Mouse (Mus musculus) megakaryocyte-erythroid progenitor cell, adult 5-6 weeks (primary cell): Measurements from ENCODE around the gene Gripap1. TPM values are rescaled to one million over a fixed set of nuclear protein-coding genes. Genes with fewer than 3 reads are reported as not detected.

Experiments used
- ATAC-seq: replicated peaks from 2 replicates; pipeline ENCODE4 v1.8.0; 2016; ENCODE audit warnings: mild to moderate bottlenecking, inconsistent platforms; ENCODE audit not compliant: severe bottlenecking, poor library complexity, low FRiP score, low TSS enrichment
- total RNA-seq, 2 experiments: library from RNA; stranded (forward) in 1 of 2; stranded (reverse) in 1 of 2; fragments of 200-1000, 215-1000 nt in 1 of 2; fragments of >200 nt in 1 of 2; fragmentation: Nextera tagmentation in 1 of 2; gene quantifications; 2 replicates each; pipeline ENCODE4 v1.2.3; 2014 to 2017

Gripap1 gene
- total RNA-seq (2014; fragmentation: Nextera tagmentation) (64.4 and 98.4 TPM in 2 replicates), total RNA-seq (2017) (78.9 and 102 TPM in 2 replicates)

DNA sequence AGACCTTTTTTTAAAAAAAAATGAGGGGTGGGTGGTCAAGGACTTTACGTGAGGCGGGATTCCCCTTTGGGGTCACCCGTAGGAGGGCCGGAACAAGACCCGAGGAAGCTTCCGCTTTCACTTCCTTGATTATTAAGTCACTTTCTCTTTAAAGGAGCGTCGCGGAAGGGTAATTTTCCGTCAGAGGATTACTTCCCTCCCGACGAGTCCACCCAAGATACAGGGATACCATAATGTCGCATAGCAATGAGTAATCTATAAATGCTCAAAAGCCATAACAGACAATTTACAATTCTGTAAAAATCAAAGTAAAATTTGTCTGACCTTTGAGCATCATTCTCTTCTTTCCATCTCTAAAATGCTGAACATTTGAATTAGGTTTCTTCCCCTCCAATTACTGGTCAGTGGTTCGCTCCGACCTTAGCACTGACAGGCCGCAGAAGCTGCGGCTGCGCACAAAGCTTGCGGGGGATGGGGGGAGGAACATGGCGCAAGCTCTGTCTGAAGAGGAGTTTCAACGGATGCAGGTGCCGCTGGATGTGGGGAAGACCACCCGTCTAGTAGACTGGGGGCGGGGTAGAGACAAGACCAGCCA is at the start of gene Gripap1:
Gene Gripap1, plus strand, starts transcription at position 224 of the 595 bp plus-strand sequence.
- ATAC-seq: peak; percentile 95

- no peak for ATAC-seq
Measured at GRCm38 (mm10) chrX:7740082-7740819, 49.3 kb upstream of the Gripap1 start.

DNA sequence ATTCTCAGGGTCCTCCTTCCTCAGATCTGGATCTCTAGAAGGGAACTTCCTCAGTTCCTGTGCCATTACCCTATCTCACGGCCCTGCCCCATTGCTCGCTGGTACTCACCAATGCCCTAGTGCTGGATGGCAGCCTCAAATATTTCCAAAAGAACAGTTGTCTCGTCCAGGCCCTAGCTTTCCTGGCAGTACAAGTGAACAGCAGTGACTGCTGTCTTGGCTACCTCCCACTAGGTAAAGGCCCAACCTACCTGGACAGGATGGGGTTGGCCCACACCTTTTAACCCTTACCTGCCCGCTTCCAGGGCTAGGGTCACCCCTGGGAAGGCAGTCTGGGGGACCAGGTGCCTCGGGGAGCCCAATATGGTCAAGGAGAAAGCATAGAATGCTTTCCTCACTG is 48.5 kb upstream of the Gripap1 start:
- 0 out of 2 replicates have a peak, but pooled peaks have one; percentile 50 for ATAC-seq

DNA sequence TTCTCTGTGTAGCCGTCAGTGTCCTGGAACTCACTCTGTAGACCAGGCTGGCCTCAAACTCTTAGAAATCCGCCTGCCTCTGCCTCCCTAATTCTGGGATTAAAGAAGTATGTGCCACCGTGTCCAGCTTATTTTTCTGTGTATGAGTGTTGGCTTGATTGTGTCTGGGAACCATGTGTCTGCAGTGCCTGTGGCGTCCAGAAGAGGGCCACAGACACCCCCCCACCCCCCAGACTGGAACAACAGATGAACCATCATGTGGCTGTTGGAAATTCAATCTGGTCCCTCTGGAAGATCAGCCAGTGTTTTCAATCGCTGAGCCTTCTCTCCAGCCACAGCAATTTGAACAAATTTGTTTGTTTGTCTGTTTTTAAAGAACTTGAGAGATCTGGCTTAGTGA is 46.1 kb upstream of the Gripap1 start:
- peak; percentile 44; the same call in 1 of the 2 replicates for ATAC-seq

DNA sequence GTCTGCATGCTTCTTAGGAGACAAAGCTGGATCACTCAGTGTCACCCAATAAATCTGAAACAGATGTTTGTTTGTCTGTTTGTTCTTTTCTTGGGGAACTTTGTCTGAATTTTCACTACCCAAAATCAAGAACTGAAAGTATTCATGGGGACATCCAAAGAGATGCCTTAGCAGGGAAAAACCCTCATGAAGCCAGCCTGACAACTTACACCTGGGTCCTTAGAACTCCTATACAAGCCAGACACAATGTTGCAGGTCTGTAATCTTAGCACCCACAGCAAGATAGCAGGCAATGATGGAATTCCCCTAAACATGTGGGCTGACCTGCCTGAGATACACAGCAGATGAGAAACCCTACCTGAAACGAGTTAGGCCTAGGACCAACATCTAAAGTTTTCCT is 44.6 kb upstream of the Gripap1 start:
- ATAC-seq: no peak

DNA sequence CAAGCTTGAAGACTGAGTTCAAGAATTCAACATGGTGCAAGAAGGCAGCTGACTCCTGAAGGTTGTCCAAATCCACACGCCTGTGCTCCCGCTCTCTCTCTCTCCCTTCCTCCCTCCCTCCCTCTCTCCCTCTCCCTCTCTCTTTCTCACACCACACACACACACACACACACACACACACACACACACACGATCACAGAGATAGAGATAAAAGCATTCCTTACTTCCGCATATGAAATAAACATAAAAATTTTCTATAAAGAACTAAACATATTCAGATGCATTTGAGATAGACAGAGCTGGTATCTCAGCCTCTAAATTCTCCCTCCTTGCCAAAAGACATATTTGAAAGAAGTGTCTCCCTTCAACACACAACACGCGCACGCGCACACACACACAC is 44.1 kb upstream of the Gripap1 start:
- no peak for ATAC-seq

DNA sequence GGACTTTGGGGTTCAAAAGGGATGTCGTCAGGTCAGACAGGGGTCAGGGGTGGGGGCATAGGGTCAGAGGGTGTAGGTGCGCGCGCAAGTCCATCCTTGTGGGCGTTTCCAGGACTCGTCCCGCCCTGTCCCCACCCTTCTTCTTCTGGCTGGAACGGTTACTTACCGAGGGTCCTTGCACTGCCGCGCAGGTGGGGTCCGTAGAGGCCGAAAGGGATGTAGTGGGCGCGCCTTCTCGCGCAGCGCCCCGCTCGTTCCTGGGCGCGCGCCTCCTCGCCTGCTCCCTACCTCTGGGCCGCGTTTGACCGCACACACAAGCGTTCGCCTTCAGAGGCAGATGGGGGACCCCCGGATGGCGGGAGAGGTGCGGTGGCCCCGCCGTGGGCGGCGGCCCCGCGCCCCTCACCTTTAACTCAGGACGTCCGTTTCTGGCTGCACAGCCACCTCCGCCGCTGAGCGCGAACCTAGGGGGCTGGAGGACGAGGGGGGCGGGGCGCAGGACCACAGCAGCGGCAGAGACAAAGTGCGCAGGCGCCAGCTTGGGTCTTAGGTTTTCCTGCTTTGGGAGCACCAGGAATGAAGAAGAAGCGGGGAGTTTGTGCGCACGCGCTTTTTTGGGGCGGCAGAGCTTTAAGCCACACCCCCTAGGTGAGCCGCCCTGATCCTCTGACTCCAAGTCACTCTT is 39.0 kb upstream of the Gripap1 start, which contains the start of gene Ccdc120:
Gene Ccdc120, minus strand, starts transcription at position 474 of the 685 bp plus-strand sequence.
- peak; percentile 37; the same call in 1 of the 2 replicates for ATAC-seq

DNA sequence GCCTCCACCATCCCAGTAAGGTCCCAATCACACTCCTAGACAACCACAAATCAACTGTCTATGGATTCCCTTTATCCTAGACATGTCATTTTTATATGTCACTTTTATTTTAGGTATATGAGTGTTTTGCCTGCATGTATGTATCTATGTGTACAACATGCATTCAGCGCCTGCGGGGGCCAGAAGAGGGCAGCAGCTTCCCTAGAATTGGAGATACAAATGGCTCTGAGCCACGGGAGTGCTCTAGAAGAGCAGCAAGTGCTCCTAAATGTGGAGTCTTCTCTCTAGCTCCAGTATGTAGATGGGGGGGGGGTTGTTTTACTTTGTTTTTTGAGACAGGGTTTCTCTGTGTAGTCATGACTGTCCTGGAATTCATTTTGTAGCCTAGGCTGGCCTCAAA is 35.9 kb upstream of the Gripap1 start:
- peak; percentile 87 for ATAC-seq

DNA sequence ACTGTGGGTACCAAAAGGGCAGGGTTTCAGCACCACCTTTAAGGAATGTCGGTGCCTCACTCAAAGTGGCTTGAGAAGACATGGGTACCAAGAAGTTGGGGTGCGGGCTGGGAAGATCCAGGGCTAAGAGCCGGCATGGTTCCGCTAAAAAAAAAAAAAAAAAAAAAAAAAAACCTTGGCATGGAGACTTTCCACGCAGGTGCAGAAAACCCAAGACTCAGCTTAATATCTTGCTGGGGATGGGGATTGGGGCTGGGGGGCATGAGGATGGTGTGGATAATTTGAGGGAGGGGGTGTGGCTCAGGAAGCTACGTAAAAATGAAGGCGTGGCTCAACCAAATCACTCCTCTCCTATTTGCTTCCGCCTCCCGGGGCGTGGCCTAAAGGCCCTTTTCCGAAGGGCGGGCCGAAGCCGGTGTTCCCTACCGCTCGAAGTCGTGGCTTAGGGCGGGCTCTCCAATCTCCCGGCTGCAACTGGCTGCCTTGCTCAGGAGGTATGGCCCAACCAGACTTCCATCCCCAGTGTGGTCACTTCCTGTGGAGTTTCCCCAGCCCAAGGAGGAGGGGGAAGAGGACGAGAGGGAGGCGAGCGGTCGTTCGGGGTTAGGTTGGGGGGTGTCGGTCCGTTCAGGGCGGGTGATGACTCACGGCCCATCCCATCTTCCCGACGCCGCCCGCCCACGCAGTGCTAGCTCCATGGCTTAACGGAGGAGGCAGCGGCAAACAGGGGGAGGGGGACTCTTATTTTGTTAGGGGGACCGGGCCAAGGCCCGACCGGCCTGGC is 27.2 kb upstream of the Gripap1 start, which contains the start of gene Tfe3:
Gene Tfe3, plus strand, starts transcription at position 424 of the 784 bp plus-strand sequence.
- peak; percentile 96 for ATAC-seq

GRCm38 (mm10) chrX:7762921-7763197 is 26.7 kb upstream of the Gripap1 start:
- ATAC-seq: no peak

DNA sequence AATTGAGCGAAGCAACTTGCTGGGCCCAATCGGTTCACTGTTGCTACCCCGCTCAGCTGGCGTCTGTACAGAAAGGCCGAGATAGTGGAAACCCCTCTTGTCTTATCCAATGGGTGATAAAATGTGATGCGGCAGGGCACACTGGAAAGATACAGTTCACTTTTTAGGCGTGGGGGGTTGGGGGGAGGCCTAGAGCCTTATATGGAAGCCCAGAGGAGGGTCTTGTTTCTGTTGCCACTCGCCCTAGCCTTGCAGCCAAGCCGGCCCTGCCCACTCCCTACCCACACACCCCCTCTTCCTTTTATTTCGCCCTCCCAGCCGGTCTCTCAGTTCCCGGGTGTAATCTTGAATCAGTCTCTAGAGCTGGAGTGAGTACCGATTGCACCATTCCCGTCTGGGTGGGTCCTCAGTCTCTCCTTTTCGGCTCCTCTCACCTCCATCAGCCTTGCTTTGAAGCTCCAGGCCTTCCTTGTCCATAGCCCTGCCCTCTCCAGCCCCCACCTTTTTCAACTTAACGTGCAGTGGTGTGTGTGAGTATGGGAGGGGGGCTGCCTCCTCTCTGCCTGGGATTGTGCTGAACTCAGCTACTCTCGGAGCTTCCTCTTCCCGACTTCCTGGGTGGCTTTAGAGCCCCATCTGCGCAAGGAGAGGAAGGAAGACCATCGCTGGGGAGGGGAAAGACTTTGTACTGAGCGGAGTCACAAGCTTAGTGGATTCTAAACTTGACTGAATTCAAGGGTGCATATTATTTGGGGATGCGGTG is 25.8 kb upstream of the Gripap1 start:
- ATAC-seq: peak; percentile 34

- no peak for ATAC-seq
Measured at GRCm38 (mm10) chrX:7764657-7765280, 24.8 kb upstream of the Gripap1 start.

GRCm38 (mm10) chrX:7765281-7765670 is 24.3 kb upstream of the Gripap1 start:
- ATAC-seq: no peak

DNA sequence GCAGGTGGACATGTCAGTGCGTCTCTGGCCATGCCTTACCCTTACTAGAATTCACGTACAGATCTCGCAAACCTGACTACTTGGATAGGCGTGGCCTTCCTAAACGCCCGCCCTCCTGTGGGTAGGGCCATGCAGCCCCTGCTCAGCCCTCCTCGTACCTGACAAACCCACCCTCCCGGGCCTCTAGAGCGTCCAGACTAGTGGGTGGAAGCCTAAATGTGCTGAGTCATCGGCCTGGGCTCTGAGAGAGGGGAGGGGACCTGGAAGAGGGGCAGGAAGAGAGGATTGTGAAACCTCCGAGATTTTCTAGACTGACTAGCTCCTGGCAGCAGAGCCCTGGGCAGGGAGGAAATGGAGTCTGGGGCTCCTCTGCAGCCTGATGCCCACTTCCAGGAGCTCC is 23.8 kb upstream of the Gripap1 start:
- no peak for ATAC-seq

DNA sequence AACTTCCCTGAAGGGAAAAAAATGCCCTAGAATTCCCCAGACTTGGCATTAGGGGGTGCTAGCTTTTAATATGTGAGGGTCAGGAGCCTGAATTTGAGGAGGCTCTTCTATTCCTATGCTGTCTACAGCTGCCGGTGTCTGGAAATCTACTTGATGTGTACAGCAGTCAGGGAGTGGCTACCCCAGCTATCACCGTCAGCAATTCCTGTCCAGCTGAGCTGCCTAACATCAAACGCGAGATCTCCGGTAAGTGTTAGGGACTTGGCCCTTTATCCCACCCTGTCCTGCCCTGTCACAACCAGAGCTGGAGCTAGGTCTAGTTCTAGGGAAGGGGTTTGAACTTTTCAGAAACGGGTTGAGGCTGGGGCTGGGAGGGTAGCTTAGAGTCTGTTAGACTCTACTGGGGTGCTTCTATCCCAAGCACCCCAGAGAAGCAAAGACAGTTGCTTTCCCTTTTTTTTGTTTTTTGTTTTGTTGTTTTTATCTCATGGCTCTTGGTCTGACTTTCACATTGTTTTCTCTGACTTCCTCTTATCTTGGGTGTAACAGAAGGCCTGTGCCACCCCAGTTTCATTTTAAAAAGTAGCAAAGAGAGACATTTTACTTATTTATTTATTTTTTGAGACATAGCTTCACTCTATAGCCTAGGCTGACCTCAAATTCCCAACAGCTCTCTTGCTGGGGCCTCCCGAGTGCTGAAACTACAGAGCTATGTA is 20.1 kb upstream of the Gripap1 start:
- ATAC-seq: peak; percentile 76

DNA sequence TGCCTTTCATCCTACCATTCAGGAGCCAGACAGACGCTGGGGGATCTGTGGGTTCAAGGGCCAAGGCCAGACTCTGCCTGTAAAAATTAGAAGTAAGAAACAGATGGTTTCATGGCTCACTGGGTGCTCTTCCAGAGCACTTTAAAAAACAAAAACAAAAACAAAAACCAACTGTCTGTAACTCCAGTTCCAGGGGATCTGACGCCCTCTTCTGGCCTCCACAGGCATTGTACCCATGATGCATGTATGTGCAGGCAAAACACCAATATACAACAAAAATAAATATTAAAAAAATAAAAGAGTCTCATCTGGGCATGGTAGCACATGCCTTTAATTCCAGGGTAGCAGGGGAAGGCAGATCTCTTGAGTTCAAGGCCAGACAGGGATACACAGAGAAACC is 16.8 kb upstream of the Gripap1 start:
- ATAC-seq: no peak

DNA sequence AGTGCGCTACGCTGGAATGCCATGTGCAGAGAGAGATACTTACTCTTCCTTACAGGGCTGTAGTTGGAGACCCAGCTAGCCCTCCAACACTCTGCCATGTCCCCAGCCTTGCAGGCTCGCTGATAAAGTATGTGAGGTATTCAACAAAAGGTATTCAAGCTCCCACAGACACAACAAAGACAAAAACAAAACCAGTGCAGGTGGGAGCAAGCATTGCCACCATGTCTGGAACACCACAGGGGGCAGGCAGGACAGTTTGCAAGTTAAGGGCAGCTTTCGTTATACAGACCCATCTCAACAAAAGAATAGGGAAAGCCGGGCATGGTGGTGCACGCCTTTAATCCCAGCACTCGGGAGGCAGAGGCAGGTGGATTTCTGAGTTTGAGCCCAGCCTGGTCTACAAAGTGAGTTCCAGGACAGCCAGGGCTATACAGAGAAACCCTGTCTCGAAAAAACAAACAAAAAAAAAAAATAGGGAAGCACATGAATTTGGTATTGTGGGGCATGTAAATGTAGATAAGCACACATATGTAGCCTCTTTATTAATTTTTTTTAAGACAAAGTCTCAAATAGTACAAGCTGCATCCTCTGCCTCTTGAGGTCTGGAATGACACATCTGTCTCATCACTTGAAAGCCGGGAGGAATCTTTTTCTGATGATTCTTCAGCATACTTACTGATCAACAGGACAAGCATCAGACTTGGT is 13.9 kb upstream of the Gripap1 start:
- no peak for ATAC-seq
